Mouse (Mus musculus) urinary bladder, postnatal 4 days (tissue): ENCODE measurements around the gene Cyp2t4.

ENCODE experiments used
- DNase-seq, 2 experiments: peaks; one replicate each; pipeline ENCODE4 v3.0.0; 2021 to 2022; ENCODE audit warnings: low spot score in 2 of 2

Gene Cyp2t4

GRCm38 (mm10) chr7:27161744-27162143, 8.2 kb downstream of the Cyp2t4 start:
- no peak for DNase-seq

- no peak for DNase-seq
Measured at GRCm38 (mm10) chr7:27162780-27163449, 9.4 kb downstream of the Cyp2t4 start.

GRCm38 (mm10) chr7:27163450-27163805, 9.9 kb downstream of the Cyp2t4 start:
- no peak for DNase-seq

GRCm38 (mm10) chr7:27164112-27164947, 10.8 kb downstream of the Cyp2t4 start:
- DNase-seq, result no peak

- DNase-seq, result no peak
Measured at GRCm38 (mm10) chr7:27165007-27165655, 11.6 kb downstream of the Cyp2t4 start.

- no peak for DNase-seq
Measured at GRCm38 (mm10) chr7:27165696-27166095, 12.2 kb downstream of the Cyp2t4 start.

GRCm38 (mm10) chr7:27166229-27166613, 12.7 kb downstream of the Cyp2t4 start:
- peak; percentile 84 to 88 for DNase-seq

- DNase-seq, result peak; percentile 91 to 95
Measured at GRCm38 (mm10) chr7:27166614-27167474, 13.3 kb downstream of the Cyp2t4 start, which contains the start of gene Egln2. Egln2 (minus strand) TSS chr7:27166802.

GRCm38 (mm10) chr7:27167475-27168094, 14.1 kb downstream of the Cyp2t4 start:
- DNase-seq, result no peak

GRCm38 (mm10) chr7:27168371-27168770, 14.9 kb downstream of the Cyp2t4 start:
- no peak for DNase-seq

- no peak for DNase-seq
Measured at GRCm38 (mm10) chr7:27170981-27171380, 17.5 kb downstream of the Cyp2t4 start.

- no peak for DNase-seq
Measured at GRCm38 (mm10) chr7:27174496-27174895, 21.0 kb downstream of the Cyp2t4 start.

GRCm38 (mm10) chr7:27174896-27175295, 21.4 kb downstream of the Cyp2t4 start:
- no peak for DNase-seq

- no peak for DNase-seq
Measured at GRCm38 (mm10) chr7:27177942-27178323, 24.4 kb downstream of the Cyp2t4 start.

- DNase-seq, result peak; percentile 99
Measured at GRCm38 (mm10) chr7:27178324-27179216, 25.1 kb downstream of the Cyp2t4 start, which contains the start of gene Rab4b. Rab4b (minus strand) TSS chr7:27178896.

- no peak for DNase-seq
Measured at GRCm38 (mm10) chr7:27179217-27179918, 25.9 kb downstream of the Cyp2t4 start.

GRCm38 (mm10) chr7:27180036-27180435, 26.5 kb downstream of the Cyp2t4 start:
- no peak for DNase-seq

- no peak for DNase-seq
Measured at GRCm38 (mm10) chr7:27180837-27181695, 27.6 kb downstream of the Cyp2t4 start, which contains the start of the genes Gm21983 and Mia. Gm21983 (minus strand) TSS chr7:27181086. Mia (minus strand) TSS chr7:27181157.
